Mouse (Mus musculus) embryonic facial prominence, embryonic 15.5 days (tissue): ENCODE measurements around the gene Fhl3. TPM values are rescaled to one million over a fixed set of nuclear protein-coding genes. Genes with fewer than 3 reads are reported as not detected.

Experiments used
- ATAC-seq: fragments of 200-750 bp; cut with Nextera tagmentation; 2 replicates; pipeline ENCODE4 v1.8.0; 2017; ENCODE audit warnings: low read depth, moderate TSS enrichment; ENCODE audit not compliant: insufficient number of reproducible peaks, low FRiP score, low TSS enrichment
- H3K27ac ChIP-seq: fragments of 300-500 bp; sonication (generic); replicated peaks from 2 replicates; pipeline ENCODE4 v1.5.1; 2015; ENCODE audit warnings: mild to moderate bottlenecking, inconsistent platforms
- H3K27me3 ChIP-seq: fragments of 300-500 bp; sonication (generic); 2 replicates; pipeline ENCODE4 v1.6.1; 2015; ENCODE audit warnings: inconsistent platforms
- H3K36me3 ChIP-seq: fragments of 300-500 bp; sonication (generic); 2 replicates; pipeline ENCODE4 v1.6.1; 2015; ENCODE audit warnings: mild to moderate bottlenecking, inconsistent platforms
- H3K4me1 ChIP-seq: fragments of 300-500 bp; sonication (generic); 2 replicates; pipeline ENCODE4 v1.6.1; 2015; ENCODE audit warnings: inconsistent platforms
- H3K4me2 ChIP-seq: fragments of 300-500 bp; sonication (generic); replicated peaks from 2 replicates; pipeline ENCODE4 v1.6.1; 2015; ENCODE audit warnings: mild to moderate bottlenecking, inconsistent platforms
- H3K4me3 ChIP-seq: fragments of 300-500 bp; sonication (generic); replicated peaks from 2 replicates; pipeline ENCODE4 v1.5.1; 2015; ENCODE audit warnings: mild to moderate bottlenecking, inconsistent platforms
- H3K9ac ChIP-seq: fragments of 300-500 bp; sonication (generic); 2 replicates; pipeline ENCODE4 v1.6.1; 2015; ENCODE audit warnings: inconsistent platforms
- H3K9me3 ChIP-seq: fragments of 300-500 bp; sonication (generic); replicated peaks from 2 replicates; pipeline ENCODE4 v1.6.1; 2016; ENCODE audit warnings: inconsistent platforms
- WGBS: fragments of 180-500 bp; shearing (Covaris S2); methylation state at CpG from one replicate; pipeline ENCODE4 v1.1.7; 2015; 5-methylcytosine and 5-hydroxymethylcytosine counted together
- polyA plus RNA-seq: library from polyadenylated mRNA; unstranded; fragments of >200 nt; fragmentation: Nextera tagmentation; extraction: Ambion mirVana; gene quantifications from 2 replicates; pipeline ENCODE4 v1.2.1, GENCODE M21; 2015

Gene Fhl3
- polyA plus RNA-seq, 1 experiment from 2014 or later = 17.8 TPM

- Histone ChIP-seq H3K9ac (no peak overlapping the region), H3K27me3 (peaks cover 63% of the 10 kb centered on the region), H3K4me1 (peaks cover 2% of the 10 kb centered on the region; the same call in 1 of the 2 replicates), H3K27ac (no peak overlapping the region), H3K36me3 (no peaks in the 10 kb centered on the region), H3K4me3 (no peak overlapping the region), H3K9me3 (no peaks in the 10 kb centered on the region), H3K4me2 (no peak overlapping the region)
- ATAC-seq = no peak
- 63% methylated on average over 15 of the region's 15 CpGs for WGBS
Observed at GRCm38 (mm10) chr4:124664604-124665003, 35.9 kb upstream of the Fhl3 start.

DNA sequence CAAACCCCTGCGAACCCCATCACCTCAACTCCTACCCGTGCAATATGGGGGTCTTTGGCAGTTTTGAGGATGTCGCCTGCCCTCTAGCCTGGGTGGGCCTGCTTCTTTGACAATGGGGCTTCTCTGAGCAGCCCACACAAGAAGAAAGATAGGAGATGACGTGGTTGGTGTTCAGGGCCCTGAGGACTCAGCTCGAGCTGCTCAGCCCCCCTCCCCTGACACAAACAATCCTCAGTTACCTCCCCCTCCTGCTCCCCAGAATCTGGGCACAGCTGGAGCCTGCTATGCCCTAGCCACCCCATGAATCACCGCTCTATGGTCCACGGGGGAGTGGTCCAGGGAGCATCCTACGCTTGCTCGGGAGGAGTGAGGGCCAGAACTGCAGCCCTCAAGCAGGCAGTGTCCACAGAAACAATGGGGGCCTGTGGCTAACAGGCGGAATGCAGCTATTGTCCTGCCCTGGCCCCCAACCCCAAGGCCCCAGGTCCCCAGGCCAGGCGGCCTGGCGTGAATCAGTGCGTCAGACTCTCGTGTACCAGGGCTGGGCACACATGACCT lies 32.9 kb upstream of the Fhl3 start:
- H3K9ac ChIP-seq = no peak overlapping the region
- 38% methylated on average over 14 of the region's 14 CpGs for WGBS

GRCm38 (mm10) chr4:124668078-124668477 lies 32.4 kb upstream of the Fhl3 start:
- Histone ChIP-seq H3K9ac (no peak overlapping the region), H3K4me3 (no peak overlapping the region), H3K27me3 (peaks cover 46% of the 10 kb centered on the region), H3K9me3 (no peaks in the 10 kb centered on the region), H3K27ac (no peak overlapping the region), H3K4me1 (peaks cover 17% of the 10 kb centered on the region), H3K36me3 (no peaks in the 10 kb centered on the region), H3K4me2 (no peak overlapping the region)
- 0 out of 2 replicates have a peak, but pooled peaks have one; percentile 6 for ATAC-seq
- WGBS = 20% methylated on average over 8 of the region's 8 CpGs

More for the DNA sequence above, 32.9 kb upstream of the Fhl3 start:
- H3K27me3 ChIP-seq = peaks cover 52% of the 10 kb centered on the region
- peaks cover 12% of the 10 kb centered on the region for H3K4me1 ChIP-seq
- no peak overlapping the region for H3K4me2 ChIP-seq
- no peak overlapping the region for H3K27ac ChIP-seq
- no peaks in the 10 kb centered on the region for H3K9me3 ChIP-seq
- no peak for ATAC-seq
- H3K36me3 ChIP-seq = no peaks in the 10 kb centered on the region
- H3K4me3 ChIP-seq = no peak overlapping the region

- no peaks in the 10 kb centered on the region for H3K9me3 ChIP-seq
- WGBS = 66% methylated on average over 8 of the region's 8 CpGs
- no peak for ATAC-seq
- peaks cover 33% of the 10 kb centered on the region for H3K27me3 ChIP-seq
- no peak overlapping the region for H3K4me2 ChIP-seq
- no peaks in the 10 kb centered on the region for H3K36me3 ChIP-seq
- no peak overlapping the region for H3K9ac ChIP-seq
- H3K27ac ChIP-seq = no peak overlapping the region
- H3K4me1 ChIP-seq = peaks cover 29% of the 10 kb centered on the region
- H3K4me3 ChIP-seq = no peak overlapping the region
Observed at GRCm38 (mm10) chr4:124670232-124670631, 30.3 kb upstream of the Fhl3 start.

GRCm38 (mm10) chr4:124671583-124671982 lies 28.9 kb upstream of the Fhl3 start:
- Histone ChIP-seq H3K27ac (no peak overlapping the region), H3K9me3 (no peaks in the 10 kb centered on the region), H3K27me3 (peaks cover 30% of the 10 kb centered on the region), H3K36me3 (peaks cover 5% of the 10 kb centered on the region; the same call in 1 of the 2 replicates), H3K4me3 (no peak overlapping the region), H3K9ac (no peak overlapping the region), H3K4me2 (0 out of 2 replicates have a peak overlapping the region, but pooled peaks have one; percentile 44), H3K4me1 (peaks cover 29% of the 10 kb centered on the region)
- ATAC-seq = no peak
- WGBS = 36% methylated on average over 7 of the region's 7 CpGs

DNA sequence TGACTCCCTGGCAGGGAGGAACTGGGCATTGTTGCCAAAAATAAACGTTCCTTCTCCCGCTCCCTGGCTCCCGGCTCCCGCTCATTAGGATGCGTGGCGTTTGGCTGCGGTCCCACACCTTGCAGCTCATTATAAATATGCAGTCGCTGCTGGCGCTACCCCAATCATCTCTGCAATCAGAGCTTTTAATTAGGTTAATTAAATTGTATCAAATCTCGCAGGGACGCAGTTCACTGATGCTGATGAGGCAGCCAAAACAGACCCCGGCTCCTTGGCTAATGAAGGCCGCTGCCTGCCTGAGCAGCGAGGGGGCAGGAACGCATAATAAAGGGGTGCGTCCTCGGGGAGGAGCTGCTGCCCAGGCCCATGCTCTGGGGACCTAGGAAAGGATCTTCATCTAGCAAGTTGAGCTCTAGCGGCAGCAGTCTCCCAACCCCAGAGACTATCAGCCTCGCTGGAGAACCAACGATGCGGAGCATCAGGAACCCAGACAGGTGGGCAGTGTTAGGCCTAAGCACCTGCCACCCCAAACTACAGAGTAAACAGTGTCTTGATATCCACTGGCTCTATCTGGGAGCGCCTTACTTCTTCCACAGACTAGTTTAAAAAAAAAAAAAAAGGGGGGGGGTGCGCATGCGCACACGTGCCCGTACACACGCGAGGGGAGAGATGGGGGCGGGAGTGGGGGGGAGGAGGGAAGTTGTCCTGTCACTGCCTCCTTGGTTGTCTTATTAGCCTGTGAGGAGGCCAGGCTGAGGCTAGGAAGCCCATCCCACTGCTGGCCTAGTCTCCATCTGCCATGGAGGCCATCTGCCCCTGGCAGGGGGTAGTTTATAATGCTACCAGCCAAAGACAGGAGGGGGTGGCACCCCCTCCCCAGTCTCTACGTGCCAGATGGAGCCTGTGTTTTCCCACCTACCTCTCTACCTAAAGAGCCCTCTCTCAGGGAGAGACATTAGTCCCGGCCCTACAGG lies 27.9 kb upstream of the Fhl3 start:
- H3K36me3 ChIP-seq = peaks cover 14% of the 10 kb centered on the region
- H3K4me1 ChIP-seq = peaks cover 29% of the 10 kb centered on the region
- H3K27ac ChIP-seq = no peak overlapping the region
- H3K4me2 ChIP-seq = peak overlapping the region; percentile 44
- H3K27me3 ChIP-seq = peaks cover 26% of the 10 kb centered on the region
- 5% methylated on average over 31 of the region's 31 CpGs for WGBS
- H3K9ac ChIP-seq = no peak overlapping the region
- no peak for ATAC-seq
- H3K9me3 ChIP-seq = no peaks in the 10 kb centered on the region
- H3K4me3 ChIP-seq = peak overlapping the region; percentile 15

GRCm38 (mm10) chr4:124674334-124675032 lies 26.0 kb upstream of the Fhl3 start:
- no peak overlapping the region for H3K9ac ChIP-seq
- ATAC-seq = peak; percentile 26; the same call in 1 of the 2 replicates
- peaks cover 16% of the 10 kb centered on the region for H3K27me3 ChIP-seq
- no peak overlapping the region; the same call in 1 of the 2 replicates for H3K27ac ChIP-seq
- H3K9me3 ChIP-seq = no peaks in the 10 kb centered on the region
- WGBS = 46% methylated on average over 17 of the region's 17 CpGs
- no peak overlapping the region for H3K4me2 ChIP-seq
- peaks cover 28% of the 10 kb centered on the region for H3K36me3 ChIP-seq
- peaks cover 29% of the 10 kb centered on the region for H3K4me1 ChIP-seq
- no peak overlapping the region for H3K4me3 ChIP-seq

GRCm38 (mm10) chr4:124675037-124675436 lies 25.5 kb upstream of the Fhl3 start:
- Histone ChIP-seq H3K4me3 (no peak overlapping the region), H3K9me3 (no peaks in the 10 kb centered on the region), H3K27me3 (peaks cover 16% of the 10 kb centered on the region), H3K4me2 (no peak overlapping the region), H3K4me1 (peaks cover 29% of the 10 kb centered on the region), H3K9ac (no peak overlapping the region), H3K27ac (no peak overlapping the region), H3K36me3 (peaks cover 34% of the 10 kb centered on the region)
- ATAC-seq = no peak
- 4% methylated on average over 4 of the region's 4 CpGs for WGBS

- no peak overlapping the region for H3K4me3 ChIP-seq
- peaks cover 16% of the 10 kb centered on the region for H3K27me3 ChIP-seq
- peaks cover 43% of the 10 kb centered on the region for H3K36me3 ChIP-seq
- peaks cover 29% of the 10 kb centered on the region for H3K4me1 ChIP-seq
- H3K4me2 ChIP-seq = no peak overlapping the region
- no peak for ATAC-seq
- 77% methylated on average over 6 of the region's 6 CpGs for WGBS
- H3K9me3 ChIP-seq = no peaks in the 10 kb centered on the region
- H3K9ac ChIP-seq = no peak overlapping the region
- no peak overlapping the region for H3K27ac ChIP-seq
Observed at GRCm38 (mm10) chr4:124675958-124676357, 24.5 kb upstream of the Fhl3 start.

GRCm38 (mm10) chr4:124682270-124682669 lies 18.2 kb upstream of the Fhl3 start:
- ATAC-seq = no peak
- Histone ChIP-seq H3K4me3 (no peak overlapping the region), H3K4me1 (no peaks in the 10 kb centered on the region), H3K9me3 (no peaks in the 10 kb centered on the region), H3K27me3 (no peaks in the 10 kb centered on the region), H3K36me3 (peaks cover 77% of the 10 kb centered on the region), H3K4me2 (no peak overlapping the region), H3K27ac (no peak overlapping the region), H3K9ac (no peak overlapping the region)
- 49% methylated on average over 7 of the region's 7 CpGs for WGBS

DNA sequence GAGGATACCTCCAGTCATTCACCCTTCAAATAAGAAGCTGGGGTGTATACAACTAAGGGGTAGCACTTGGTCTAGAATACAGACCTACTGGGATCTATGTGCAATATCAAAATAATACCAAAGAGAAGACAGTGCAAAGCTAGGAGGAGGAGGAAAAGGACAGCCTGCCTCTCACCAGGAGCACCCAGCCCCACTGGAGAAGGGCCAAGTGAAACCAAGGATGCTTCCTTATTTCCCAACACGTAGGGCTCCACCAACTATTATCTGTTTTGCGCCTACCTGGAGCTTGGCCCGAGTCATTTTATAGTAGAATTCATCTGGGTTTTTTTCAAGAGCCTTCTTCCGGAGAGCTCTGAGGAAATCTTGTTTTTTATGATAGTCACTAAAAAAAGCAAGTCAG lies 17.0 kb upstream of the Fhl3 start:
- Histone ChIP-seq H3K27me3 (no peaks in the 10 kb centered on the region), H3K4me3 (no peak overlapping the region), H3K9me3 (no peaks in the 10 kb centered on the region), H3K36me3 (peaks cover 70% of the 10 kb centered on the region), H3K27ac (no peak overlapping the region), H3K4me1 (no peaks in the 10 kb centered on the region), H3K9ac (no peak overlapping the region), H3K4me2 (no peak overlapping the region)
- ATAC-seq = no peak
- 90% methylated on average over 4 of the region's 4 CpGs for WGBS
